In the genomic region with DNA sequence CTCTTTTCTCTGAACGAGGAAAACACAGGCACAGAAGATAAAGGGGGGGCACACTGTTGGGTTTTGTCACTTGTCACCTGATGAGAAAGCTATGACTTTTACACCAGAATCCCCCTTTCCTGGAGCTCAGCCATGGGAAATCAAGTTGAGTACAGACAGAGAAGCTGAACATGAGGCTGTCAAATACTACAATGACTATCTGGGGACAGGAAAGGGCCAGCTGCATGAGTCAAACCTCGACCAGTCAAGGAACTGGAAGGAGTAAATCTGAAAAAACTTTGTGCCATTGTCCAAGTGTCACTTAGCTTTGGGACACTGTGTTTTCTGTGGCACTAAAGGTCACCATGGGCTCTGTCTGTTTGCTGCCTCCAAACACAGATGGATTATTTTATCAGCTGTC, we compare ENCODE assay signal across 22 mouse cellular contexts. TPM values are rescaled to one million over a fixed set of nuclear protein-coding genes. Genes with fewer than 3 reads are reported as not detected.
A peak's percentile ranks its signal among the peaks of the same experiment; 100 is the strongest.
DNase-seq lines count a peak whose midpoint lies in the region; ATAC-seq and TF ChIP-seq lines count a peak whose summit lies in the region.
"Had no signal": no experiment of that assay in that cellular context is flagged by ENCODE, and none has a peak within 500 bp of the region (broad histone marks: within the 10 kb centered on the region; RNA-seq: fewer than 3 reads in every experiment).

No protein-coding gene starts in this region.

- intact Hi-C loops in heart, postnatal 14 days (cut with DNase I), result no loop called here

- no peaks in the 10 kb centered on the region for H3K27me3 ChIP-seq in heart, embryonic 14.5 days (ENCODE audit: control insufficient read depth, insufficient read depth, low read length)
- no peaks in the 10 kb centered on the region for H3K27me3 ChIP-seq in kidney, postnatal 0 days (ENCODE audit: insufficient read depth, low read length)
- no peaks in the 10 kb centered on the region for H3K27me3 ChIP-seq in limb, embryonic 13.5 days
- H3K27me3 ChIP-seq in neural tube, embryonic 15.5 days (replicated peaks), result no peaks in the 10 kb centered on the region
- H3K27me3 ChIP-seq: embryonic facial prominence, embryonic 13.5 days; forebrain, embryonic 12.5 days; intestine, embryonic 15.5 days; Patski had no signal

- no peaks in the 10 kb centered on the region for H3K36me3 ChIP-seq in heart, embryonic 14.5 days (ENCODE audit: control insufficient read depth, insufficient read depth, low read length)
- no peaks in the 10 kb centered on the region for H3K36me3 ChIP-seq in kidney, postnatal 0 days (ENCODE audit: insufficient read depth, low read length)
- H3K36me3 ChIP-seq in limb, embryonic 13.5 days, result no peaks in the 10 kb centered on the region
- H3K36me3 ChIP-seq in neural tube, embryonic 15.5 days, result no peaks in the 10 kb centered on the region
- H3K36me3 ChIP-seq: embryonic facial prominence, embryonic 13.5 days; forebrain, embryonic 12.5 days; hindbrain, embryonic 10.5 days; intestine, embryonic 15.5 days had no signal

- H3K9ac ChIP-seq in heart, embryonic 14.5 days (ENCODE audit: low read length), result no peak overlapping the region
- no peak overlapping the region for H3K9ac ChIP-seq in kidney, postnatal 0 days (ENCODE audit: low read depth, low read length)
- H3K9ac ChIP-seq in limb, embryonic 13.5 days, result no peak overlapping the region
- H3K9ac ChIP-seq in neural tube, embryonic 15.5 days (replicated peaks), result no peak overlapping the region
- H3K9ac ChIP-seq: embryonic facial prominence, embryonic 13.5 days; forebrain, embryonic 12.5 days; hindbrain, embryonic 14.5 days; intestine, embryonic 15.5 days had no signal

- no peaks in the 10 kb centered on the region for H3K9me3 ChIP-seq in heart, embryonic 14.5 days (ENCODE audit: control insufficient read depth, low read length)
- no peaks in the 10 kb centered on the region for H3K9me3 ChIP-seq in kidney, postnatal 0 days (replicated peaks; ENCODE audit: low read length)
- no peaks in the 10 kb centered on the region for H3K9me3 ChIP-seq in limb, embryonic 13.5 days
- H3K9me3 ChIP-seq in neural tube, embryonic 15.5 days (replicated peaks), result no peaks in the 10 kb centered on the region
- H3K9me3 ChIP-seq: embryonic facial prominence, embryonic 13.5 days; forebrain, embryonic 12.5 days; hindbrain, embryonic 10.5 days; intestine, embryonic 15.5 days had no signal

- H3K27ac ChIP-seq in heart, embryonic 14.5 days (replicated peaks in 1 of 2; ENCODE audit: control insufficient read depth in 1 of 2, insufficient read depth in 1 of 2, low read depth in 2 of 2, low read length in 2 of 2), result no peak overlapping the region; a peak in 1 of 4 replicates
- H3K27ac ChIP-seq in kidney, postnatal 0 days, result 0 out of 2 replicates have a peak overlapping the region, but pooled peaks have one; percentile 5
- H3K27ac ChIP-seq in limb, embryonic 13.5 days, result peak overlapping the region; percentile 15; the same call in 1 of the 2 replicates
- H3K27ac ChIP-seq in neural tube, embryonic 15.5 days (replicated peaks), result no peak overlapping the region
- H3K27ac ChIP-seq: embryonic facial prominence, embryonic 13.5 days; forebrain, embryonic 12.5 days; heart, adult 2 months; hindbrain, embryonic 10.5 days; hindbrain, embryonic 14.5 days; intestine, embryonic 15.5 days had no signal

- no peak for TF ChIP-seq CTCF in kidney, postnatal 0 days (IDR thresholded peaks at IDR 0.05; ENCODE audit: low read depth)

- 5% methylated on average over 2 of the region's 2 CpGs for WGBS in heart, embryonic 14.5 days
- WGBS in kidney, postnatal 0 days, result 31% methylated on average over 2 of the region's 2 CpGs
- WGBS in limb, embryonic 13.5 days, result 40% methylated on average over 2 of the region's 2 CpGs
- 14% methylated on average over 2 of the region's 2 CpGs for WGBS in neural tube, embryonic 15.5 days

- H3K4me3 ChIP-seq in heart, embryonic 14.5 days (ENCODE audit: control insufficient read depth in 1 of 2, insufficient read depth in 1 of 2, low read depth in 1 of 2, low read length in 2 of 2), result no peak overlapping the region
- H3K4me3 ChIP-seq in kidney, postnatal 0 days (replicated peaks; ENCODE audit: low read depth, low read length), result no peak overlapping the region
- H3K4me3 ChIP-seq in limb, embryonic 13.5 days, result no peak overlapping the region
- no peak overlapping the region for H3K4me3 ChIP-seq in neural tube, embryonic 15.5 days (replicated peaks)
- H3K4me3 ChIP-seq: embryonic facial prominence, embryonic 13.5 days; forebrain, embryonic 12.5 days; heart, adult 2 months; hindbrain, embryonic 10.5 days; intestine, embryonic 15.5 days had no signal

- H3K4me1 ChIP-seq in heart, embryonic 14.5 days (ENCODE audit: control insufficient read depth in 2 of 2, insufficient read depth in 2 of 2, low read length in 2 of 2), result peaks cover 4 to 10% of the 10 kb centered on the region in 2 experiments; a peak in 3 of 4 replicates
- 0 out of 2 replicates have a peak, but pooled peaks cover 9% of the 10 kb centered on the region for H3K4me1 ChIP-seq in kidney, postnatal 0 days (replicated peaks; ENCODE audit: insufficient read depth, low read length)
- peaks cover 16% of the 10 kb centered on the region for H3K4me1 ChIP-seq in limb, embryonic 13.5 days
- H3K4me1 ChIP-seq in neural tube, embryonic 15.5 days, result no peaks in the 10 kb centered on the region
- H3K4me1 ChIP-seq: forebrain, embryonic 12.5 days; intestine, embryonic 15.5 days had no signal

- ATAC-seq in heart, embryonic 14.5 days (ENCODE audit: insufficient number of reproducible peaks, insufficient read depth, low FRiP score, low read depth), result peak; percentile 47; the same call in 1 of the 2 replicates
- ATAC-seq in kidney, postnatal 0 days (replicated peaks; ENCODE audit: low FRiP score, low read depth), result no peak
- no peak for ATAC-seq in limb, embryonic 13.5 days (ENCODE audit: low FRiP score, low read depth)
- no peak for ATAC-seq in neural tube, embryonic 15.5 days (ENCODE audit: low FRiP score)
- ATAC-seq: activated CD4-positive, CD25-positive, alpha-beta regulatory T cell, adult 4 months; forebrain, embryonic 16.5 days; intestine, embryonic 15.5 days; Patski had no signal

- no peak for DNase-seq in heart, postnatal 14 days
- no peak for DNase-seq in kidney, postnatal 0 days (ENCODE audit: low spot score)
- no peak for DNase-seq in kidney, adult 18-20 months
- DNase-seq in CD4-positive helper T cell, adult 2 months (ENCODE audit: low read depth, low spot score), result peak; percentile 17
- DNase-seq: B cell, adult 2 months; cerebellum, adult 11-12 months; cerebellum, adult 9-10 months; cerebellum, postnatal 36 days; gastrocnemius, postnatal 10 days; heart, adult 2 months; heart, postnatal 10 days had no signal

- H3K4me2 ChIP-seq in heart, embryonic 14.5 days (ENCODE audit: low read length), result no peak overlapping the region
- no peak overlapping the region for H3K4me2 ChIP-seq in kidney, postnatal 0 days (ENCODE audit: low read length)
- H3K4me2 ChIP-seq in limb, embryonic 13.5 days (replicated peaks), result no peak overlapping the region
- no peak overlapping the region for H3K4me2 ChIP-seq in neural tube, embryonic 15.5 days
- H3K4me2 ChIP-seq: embryonic facial prominence, embryonic 13.5 days; forebrain, embryonic 12.5 days; hindbrain, embryonic 14.5 days; intestine, embryonic 15.5 days had no signal

RNA-seq across cellular contexts. Expression of gene Abr, which starts 22.9 kb away (rescaled TPM):
- polyA plus RNA-seq in heart, embryonic 14.5 days (2014; fragmentation: Nextera tagmentation; extraction: Ambion mirVana), result 25.6 and 25.8 TPM in 2 replicates
- 10 to 100 TPM; 29.4 to 34.3 TPM for total RNA-seq in heart, postnatal 14 days (2021)
- 27.7 and 30.7 TPM in 2 replicates for polyA plus RNA-seq in kidney, postnatal 0 days (2015; fragmentation: Nextera tagmentation; extraction: Ambion mirVana)
- polyA plus RNA-seq in limb, embryonic 13.5 days (2015; fragmentation: Nextera tagmentation; extraction: Ambion mirVana), result 37.5 and 38.0 TPM in 2 replicates
- 73.5 and 88.3 TPM in 2 replicates for polyA plus RNA-seq in neural tube, embryonic 15.5 days (2015; fragmentation: Nextera tagmentation; extraction: Ambion mirVana)

Comparison
In these comparisons a context has a peak if more than half of its experiments do, and no peak if none do; other contexts are left out.
1. H3K27ac ChIP-seq: peak in kidney, postnatal 0 days (single experiment) and limb, embryonic 13.5 days (single experiment); none in heart, embryonic 14.5 days (0 of 2) and neural tube, embryonic 15.5 days (single experiment).